Comparison of ENCODE assay signal across 9 mouse cellular contexts in the genomic region with DNA sequence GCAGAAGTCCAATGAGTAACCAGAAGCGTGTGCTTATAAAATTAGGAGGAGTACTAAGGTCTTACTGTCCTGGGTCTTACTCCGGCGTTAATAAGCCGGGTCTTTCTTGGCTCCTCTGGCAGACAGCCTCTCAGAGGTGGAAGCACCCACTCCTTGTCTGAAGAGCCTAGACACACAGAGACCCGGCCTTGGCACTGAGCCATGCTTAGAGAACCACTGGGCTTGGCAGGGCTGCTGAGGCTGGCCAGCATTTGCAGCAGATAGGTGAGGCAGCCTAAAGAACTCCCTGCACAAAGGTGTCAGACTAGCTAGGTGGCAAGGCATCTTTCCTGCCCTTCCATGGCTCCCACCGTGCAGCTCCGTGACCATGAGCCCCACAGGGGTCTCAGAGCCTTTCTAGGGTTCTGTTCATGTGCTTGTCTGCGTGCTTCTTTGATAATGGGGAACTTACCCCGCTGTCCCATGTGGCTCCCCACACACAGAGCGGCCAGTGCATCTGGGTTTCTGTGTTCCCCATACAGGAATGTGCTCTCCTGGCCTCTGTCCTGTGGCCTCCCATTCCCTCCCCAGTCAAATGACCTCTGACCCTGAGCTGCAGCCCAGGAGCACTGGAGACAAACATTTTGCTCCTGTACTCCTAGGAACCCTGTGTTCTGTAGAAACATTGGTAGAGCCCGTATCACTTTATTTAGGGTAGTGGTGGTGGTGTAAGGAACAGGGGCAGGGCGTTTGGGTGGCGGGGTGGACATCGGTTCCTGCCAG. TPM values are rescaled to one million over a fixed set of nuclear protein-coding genes. Genes with fewer than 3 reads are reported as not detected.
DNase-seq lines count a peak whose midpoint lies in the region; ATAC-seq lines count a peak whose summit lies in the region.
"Had no signal": no experiment of that assay in that cellular context is flagged by ENCODE, and none has a peak within 500 bp of the region (broad histone marks: within the 10 kb centered on the region; RNA-seq: fewer than 3 reads in every experiment).

No protein-coding gene starts in this region.

- H3K9me3 ChIP-seq in heart, embryonic 10.5 days, result no peaks in the 10 kb centered on the region
- H3K9me3 ChIP-seq in heart, embryonic 14.5 days (ENCODE audit: control insufficient read depth, low read length), result no peaks in the 10 kb centered on the region
- no peaks in the 10 kb centered on the region for H3K9me3 ChIP-seq in midbrain, embryonic 15.5 days

- no peak overlapping the region for H3K4me3 ChIP-seq in heart, embryonic 10.5 days
- no peak overlapping the region for H3K4me3 ChIP-seq in heart, embryonic 14.5 days (ENCODE audit: control insufficient read depth in 1 of 2, insufficient read depth in 1 of 2, low read depth in 1 of 2, low read length in 2 of 2)
- no peak overlapping the region for H3K4me3 ChIP-seq in midbrain, embryonic 15.5 days

- no peaks in the 10 kb centered on the region for H3K27me3 ChIP-seq in heart, embryonic 10.5 days (ENCODE audit: insufficient read depth, poor library complexity, severe bottlenecking)
- H3K27me3 ChIP-seq in heart, embryonic 14.5 days (ENCODE audit: control insufficient read depth, insufficient read depth, low read length), result no peaks in the 10 kb centered on the region
- no peaks in the 10 kb centered on the region for H3K27me3 ChIP-seq in midbrain, embryonic 15.5 days (replicated peaks)
- H3K27me3 ChIP-seq: CH12.LX had no signal

- WGBS in heart, embryonic 10.5 days, result 82% methylated on average over 14 of the region's 14 CpGs
- WGBS in heart, embryonic 14.5 days, result 66% methylated on average over 14 of the region's 14 CpGs
- 74% methylated on average over 14 of the region's 14 CpGs for WGBS in midbrain, embryonic 15.5 days

- peak overlapping the region; percentile 7; the same call in 1 of the 2 replicates for H3K27ac ChIP-seq in heart, embryonic 10.5 days
- peak overlapping the region; percentile 18 to 35; a peak in 2 of 4 replicates for H3K27ac ChIP-seq in heart, embryonic 14.5 days (replicated peaks in 1 of 2; ENCODE audit: control insufficient read depth in 1 of 2, insufficient read depth in 1 of 2, low read depth in 2 of 2, low read length in 2 of 2)
- peak overlapping the region; percentile 46 for H3K27ac ChIP-seq in midbrain, embryonic 15.5 days

- DNase-seq in heart, embryonic 10.5 days (ENCODE audit: low spot score), result no peak
- DNase-seq in heart, adult 9 months (ENCODE audit: low spot score in 2 of 2), result no peak
- peak; percentile 56 to 66 for DNase-seq in kidney, postnatal 4 days
- no peak for DNase-seq in spleen, postnatal 14 days (ENCODE audit: low spot score in 2 of 2)
- no peak for DNase-seq in layer of hippocampus, adult 11-12 months (ENCODE audit: low spot score)
- no peak for DNase-seq in layer of hippocampus, adult 18-20 months (ENCODE audit: low spot score in 2 of 2)

- ATAC-seq in heart, embryonic 14.5 days (ENCODE audit: insufficient number of reproducible peaks, insufficient read depth, low FRiP score, low read depth), result no peak
- no peak for ATAC-seq in midbrain, embryonic 15.5 days (replicated peaks)

- H3K4me1 ChIP-seq in heart, embryonic 10.5 days, result peaks cover 75% of the 10 kb centered on the region
- peaks cover 38 to 47% of the 10 kb centered on the region in 2 experiments for H3K4me1 ChIP-seq in heart, embryonic 14.5 days (ENCODE audit: control insufficient read depth in 2 of 2, insufficient read depth in 2 of 2, low read length in 2 of 2)
- peaks cover 33% of the 10 kb centered on the region for H3K4me1 ChIP-seq in midbrain, embryonic 15.5 days

- no peak overlapping the region for H3K4me2 ChIP-seq in heart, embryonic 14.5 days (ENCODE audit: low read length)
- H3K4me2 ChIP-seq in midbrain, embryonic 15.5 days, result no peak overlapping the region

- no peaks in the 10 kb centered on the region for H3K36me3 ChIP-seq in heart, embryonic 10.5 days
- H3K36me3 ChIP-seq in heart, embryonic 14.5 days (ENCODE audit: control insufficient read depth, insufficient read depth, low read length), result no peaks in the 10 kb centered on the region
- H3K36me3 ChIP-seq in midbrain, embryonic 15.5 days (replicated peaks), result no peaks in the 10 kb centered on the region

- H3K9ac ChIP-seq in heart, embryonic 14.5 days (ENCODE audit: low read length), result no peak overlapping the region
- H3K9ac ChIP-seq in midbrain, embryonic 15.5 days, result no peak overlapping the region

RNA-seq across cellular contexts. Expression of a gene that starts 54.1 kb away (rescaled TPM):
- polyA plus RNA-seq in heart, embryonic 10.5 days (2016; fragmentation: Nextera tagmentation; extraction: Ambion mirVana), result 0.59 and 0.67 TPM in 2 replicates
- 0.31 and 0.45 TPM in 2 replicates for polyA plus RNA-seq in heart, embryonic 14.5 days (2014; fragmentation: Nextera tagmentation; extraction: Ambion mirVana)
- polyA plus RNA-seq in midbrain, embryonic 15.5 days (2015; fragmentation: Nextera tagmentation; extraction: Ambion mirVana), result 1.9 and 2.2 TPM in 2 replicates
- 1 to 10 TPM in 1 of 2 experiments, under 1 TPM in 1; 0.68 to 1.6 TPM for total RNA-seq in layer of hippocampus, adult 18-20 months (2021)
- total RNA-seq: CH12.LX had no signal

Comparison
In these comparisons a context has a peak if more than half of its experiments do, and no peak if none do; other contexts are left out.
1. DNase-seq: peak in kidney, postnatal 4 days (2 of 2); none in heart, embryonic 10.5 days (single experiment), heart, adult 9 months (0 of 2), spleen, postnatal 14 days (0 of 2), layer of hippocampus, adult 11-12 months (single experiment) and layer of hippocampus, adult 18-20 months (0 of 2).
2. Peak in every context shown above with its lines, with median percentiles within 50 percentile points of each other: H3K27ac ChIP-seq.